Mouse (Mus musculus) olfactory bulb, adult 2 months (tissue): ENCODE results near the gene Dennd5b. TPM values are rescaled to one million over a fixed set of nuclear protein-coding genes. Genes with fewer than 3 reads are reported as not detected.

ENCODE experiments used
- H3K27ac ChIP-seq: fragments of 200-500 bp; 2 replicates; pipeline ENCODE4 v1.5.1; 2012; ENCODE audit warnings: low read depth, low read length; ENCODE audit not compliant: insufficient read depth
- H3K4me1 ChIP-seq: fragments of 200-500 bp; 2 replicates; pipeline ENCODE4 v1.6.1; 2012; ENCODE audit warnings: low read length; ENCODE audit not compliant: control insufficient read depth, insufficient read depth
- H3K4me3 ChIP-seq: fragments of 200-500 bp; 2 replicates; pipeline ENCODE4 v1.5.1; 2012; ENCODE audit warnings: mild to moderate bottlenecking, low read depth, low read length, moderate library complexity; ENCODE audit not compliant: insufficient read depth
- CTCF ChIP-seq: fragments of 200-500 bp; IDR thresholded peaks from 2 replicates; pipeline ENCODE4 v1.5.1; 2012; ENCODE audit warnings: low read depth, mild to moderate bottlenecking, low read length, moderate library complexity; ENCODE audit not compliant: insufficient read depth
- POLR2A ChIP-seq: fragments of 200-500 bp; IDR thresholded peaks from 2 replicates; pipeline ENCODE4 v1.6.1; 2012; ENCODE audit warnings: mild to moderate bottlenecking, low read depth, low read length, moderate library complexity; ENCODE audit not compliant: insufficient read depth
- WGBS: fragments of 180-500 bp; shearing (Covaris S2); methylation state at CpG from one replicate; pipeline ENCODE4 v1.1.7; 2018; 5-methylcytosine and 5-hydroxymethylcytosine counted together
- polyA plus RNA-seq: library from polyadenylated mRNA; stranded (reverse); fragments of >200 nt; gene quantifications from 2 replicates; pipeline ENCODE4 v1.2.4, GENCODE M21; 2012; ENCODE audit warnings: low replicate concordance; ENCODE audit not compliant: missing spikeins, insufficient read depth, insufficient read length

Dennd5b gene
- polyA plus RNA-seq, 1 experiment: 30.8 TPM

GRCm38 (mm10) chr6:149108909-149109308 is 7.4 kb upstream of the Dennd5b start:
- WGBS: 38% methylated on average over 2 of the region's 2 CpGs
- Histone ChIP-seq H3K4me1 (peaks cover 3% of the 10 kb centered on the region; the same call in 1 of the 2 replicates), H3K27ac (no peak overlapping the region), H3K4me3 (no peak overlapping the region)
- TF ChIP-seq CTCF: no peak
- TF ChIP-seq POLR2A: no peak

- WGBS: 85% methylated on average over 3 of the region's 3 CpGs
- TF ChIP-seq POLR2A: no peak
- no peak for TF ChIP-seq CTCF
Measured at GRCm38 (mm10) chr6:149107615-149108014, 6.1 kb upstream of the Dennd5b start.

GRCm38 (mm10) chr6:149103451-149103850 is 2.0 kb upstream of the Dennd5b start:
- no peak overlapping the region for H3K4me3 ChIP-seq
- H3K4me1 ChIP-seq: no peaks in the 10 kb centered on the region
- 92% methylated on average over 1 of the region's 1 CpGs for WGBS
- TF ChIP-seq POLR2A: no peak
- no peak for TF ChIP-seq CTCF
- no peak overlapping the region for H3K27ac ChIP-seq

More at GRCm38 (mm10) chr6:149107615-149108014, 6.1 kb upstream of the Dennd5b start:
- Histone ChIP-seq H3K4me1 (peaks cover 3% of the 10 kb centered on the region; the same call in 1 of the 2 replicates), H3K27ac (no peak overlapping the region), H3K4me3 (no peak overlapping the region)

DNA sequence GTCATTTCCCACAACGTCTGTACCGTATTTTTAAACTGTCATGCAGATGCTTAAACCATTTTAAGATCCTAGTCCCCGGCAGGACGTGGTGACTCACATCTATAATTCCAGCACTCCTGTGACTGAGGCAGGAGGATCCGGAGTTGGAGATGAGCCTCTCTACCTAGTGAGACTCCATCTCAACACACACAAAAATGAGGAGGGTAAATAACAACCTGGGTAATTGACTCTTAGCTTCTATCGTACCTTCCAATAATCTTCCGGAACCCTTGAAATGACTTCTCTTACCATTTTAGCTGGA is 413 bp upstream of the Dennd5b start:
- WGBS: 8% methylated on average over 7 of the region's 7 CpGs
- Histone ChIP-seq H3K4me1 (no peaks in the 10 kb centered on the region), H3K4me3 (peak overlapping the region; percentile 69), H3K27ac (peak overlapping the region; percentile 97)
- TF ChIP-seq POLR2A (no peak), CTCF (no peak)

- TF ChIP-seq POLR2A (no peak), CTCF (no peak)
- H3K4me3 ChIP-seq: peak overlapping the region; percentile 69
- WGBS: under 1% methylated on average over 52 of the region's 52 CpGs
- H3K4me1 ChIP-seq: no peaks in the 10 kb centered on the region
- H3K27ac ChIP-seq: peak overlapping the region; percentile 92
Measured at GRCm38 (mm10) chr6:149100174-149101075, 1.1 kb downstream of the Dennd5b start.

- Histone ChIP-seq H3K4me3 (no peak overlapping the region), H3K27ac (no peak overlapping the region), H3K4me1 (no peaks in the 10 kb centered on the region)
- no peak for TF ChIP-seq CTCF
- no peak for TF ChIP-seq POLR2A
Measured at GRCm38 (mm10) chr6:149098993-149099392, 2.5 kb downstream of the Dennd5b start.

DNA sequence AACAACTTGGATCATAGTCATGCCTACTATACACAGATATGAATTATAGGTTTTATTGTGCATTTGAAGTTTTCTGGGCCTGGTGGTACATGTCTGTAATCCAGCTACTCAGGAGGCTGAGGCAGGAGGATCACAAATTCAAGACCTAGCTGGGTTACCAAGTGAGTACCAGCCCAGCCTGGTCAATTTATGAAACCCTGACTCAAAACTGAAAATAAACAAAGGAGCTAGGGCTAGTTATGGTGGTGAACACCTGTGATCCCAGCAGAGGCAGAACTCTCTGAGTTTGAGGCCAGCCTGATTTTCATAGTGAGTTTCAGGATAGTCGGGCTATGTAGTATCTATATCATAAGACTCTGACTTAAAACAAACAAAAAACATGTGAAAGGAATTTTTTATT is 4.2 kb downstream of the Dennd5b start:
- Histone ChIP-seq H3K4me1 (no peaks in the 10 kb centered on the region), H3K27ac (no peak overlapping the region), H3K4me3 (no peak overlapping the region)
- no peak for TF ChIP-seq CTCF
- no peak for TF ChIP-seq POLR2A
- WGBS: 98% methylated on average over 1 of the region's 1 CpGs

DNA sequence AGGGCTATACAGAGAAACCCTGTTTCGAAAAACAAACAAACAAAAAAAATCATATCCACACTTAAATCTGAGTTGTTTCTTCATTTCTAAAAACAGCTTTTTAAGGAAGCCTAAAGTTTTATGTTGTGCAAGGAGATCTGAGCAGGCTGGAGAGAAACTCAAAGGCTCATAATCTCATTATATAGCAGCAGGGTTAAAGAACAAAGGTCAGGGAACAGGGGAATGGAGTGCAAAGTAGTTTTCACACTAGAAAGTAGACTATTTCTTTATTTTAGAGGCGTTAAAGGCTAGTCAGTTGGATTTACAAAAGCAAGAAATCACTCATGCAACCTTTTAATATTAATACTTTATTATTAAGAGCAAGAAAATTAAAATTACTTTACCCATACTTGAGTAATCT is 5.2 kb downstream of the Dennd5b start:
- Histone ChIP-seq H3K4me3 (no peak overlapping the region), H3K27ac (no peak overlapping the region), H3K4me1 (no peaks in the 10 kb centered on the region)
- WGBS: 92% methylated on average over 2 of the region's 2 CpGs
- TF ChIP-seq CTCF (no peak), POLR2A (no peak)

DNA sequence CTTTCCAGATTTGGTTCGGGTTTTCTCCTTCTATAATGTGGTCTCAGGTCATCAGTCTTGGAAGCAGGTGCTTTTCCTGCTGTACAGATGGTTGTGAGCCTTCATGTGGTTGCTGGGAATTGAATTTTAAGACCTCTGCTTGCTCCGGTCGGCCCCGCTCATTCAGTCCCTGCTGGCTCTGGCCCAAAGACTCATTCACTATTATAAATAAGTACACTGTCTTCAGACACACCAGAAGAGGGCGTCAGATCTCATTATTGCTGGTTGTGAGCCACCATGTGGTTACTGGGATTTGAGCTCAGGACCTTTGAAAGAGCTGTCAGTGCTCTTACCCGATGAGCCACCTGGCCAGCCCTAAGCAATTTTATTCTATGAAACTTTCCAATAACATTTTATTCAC is 6.1 kb downstream of the Dennd5b start:
- WGBS: 40% methylated on average over 6 of the region's 6 CpGs
- no peaks in the 10 kb centered on the region for H3K4me1 ChIP-seq
- H3K27ac ChIP-seq: no peak overlapping the region
- H3K4me3 ChIP-seq: no peak overlapping the region
- TF ChIP-seq CTCF (no peak), POLR2A (no peak)
